Mouse (Mus musculus): Measurements from ENCODE around the gene Pdzd8.

The Pdzd8 gene

DNA sequence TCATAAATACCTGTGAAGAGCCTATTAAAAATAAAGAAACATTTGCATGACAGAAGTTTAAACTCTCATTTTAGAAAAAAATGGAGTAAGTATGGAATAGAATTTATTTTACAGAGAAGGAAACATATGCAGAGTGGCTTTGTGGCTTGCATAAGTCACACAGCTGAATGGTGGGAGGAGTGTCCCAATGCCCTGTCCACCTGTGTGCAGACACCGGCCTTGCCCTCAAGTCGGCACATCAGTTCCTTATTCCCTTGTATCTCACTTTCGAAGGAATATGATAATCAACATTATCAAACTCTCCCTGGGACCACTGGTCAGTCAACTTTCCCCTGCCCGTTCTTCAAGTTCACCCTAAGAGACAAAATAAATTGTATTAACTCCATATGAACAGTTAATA is 12.3 kb upstream of the Pdzd8 start:
- in situ Hi-C loops (cut with MboI; ENCODE audit: low pct_unique_long_range_greater_than_20kb in 1 of 2, low sequenced_read_pairs in 2 of 2, unreplicated experiment in 1 of 2), result no loop called here

DNA sequence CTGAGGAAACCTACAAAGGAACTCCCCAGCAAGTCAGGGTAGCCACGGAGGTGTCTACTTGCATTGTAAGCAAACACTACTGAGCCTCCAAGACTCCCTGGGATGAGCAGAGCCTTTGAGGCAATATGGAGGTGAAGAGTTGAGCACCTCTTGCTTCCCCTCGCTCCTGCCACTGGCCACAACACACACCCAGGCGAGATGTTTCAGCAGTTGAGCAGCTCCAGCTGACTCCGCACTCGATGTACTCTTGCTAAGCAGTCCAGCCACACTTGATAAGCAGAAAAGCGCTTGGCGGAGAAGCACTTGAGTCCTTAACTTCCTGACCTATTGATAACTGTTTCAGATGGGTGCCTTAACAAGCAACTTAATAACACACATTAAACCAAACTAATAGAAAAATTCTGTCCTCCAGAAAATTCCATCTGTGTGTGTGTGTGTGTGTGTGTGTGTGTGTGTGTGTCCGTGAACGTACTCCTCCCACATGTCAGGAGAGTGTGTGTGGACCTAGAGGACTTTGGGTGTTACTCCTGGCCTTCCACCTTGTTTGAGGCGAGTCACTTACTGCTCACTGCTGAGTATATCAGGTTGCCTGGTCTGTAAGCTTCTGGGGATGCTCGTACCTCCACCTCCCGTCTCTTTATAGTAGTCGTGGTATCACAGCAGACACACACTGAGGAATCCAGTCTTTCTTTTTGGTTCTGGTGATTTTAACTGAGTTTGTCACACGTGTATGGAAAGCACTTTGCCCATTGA is 11.4 kb upstream of the Pdzd8 start:
- in situ Hi-C loops (cut with MboI; ENCODE audit: low pct_unique_long_range_greater_than_20kb in 1 of 2, low sequenced_read_pairs in 2 of 2, unreplicated experiment in 1 of 2), result no loop called here

DNA sequence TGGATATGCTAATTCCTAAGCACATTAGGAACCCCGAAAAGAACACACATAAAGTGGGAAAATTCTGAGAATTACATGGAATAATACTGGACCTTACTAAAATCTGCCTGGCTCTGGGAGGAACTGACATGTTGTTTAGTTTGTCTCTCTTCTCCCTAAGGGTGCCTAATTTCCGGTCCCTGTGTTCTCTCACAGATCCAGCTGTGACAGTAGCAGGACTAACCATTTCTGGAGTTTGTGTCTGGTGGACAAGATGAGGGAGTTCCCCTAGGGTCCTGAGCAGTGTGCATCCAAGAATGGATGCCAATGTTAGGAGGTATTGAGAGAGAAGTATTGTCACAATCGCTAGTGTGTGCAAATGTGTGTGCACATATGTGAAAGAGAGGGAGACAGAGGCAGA is 10.8 kb upstream of the Pdzd8 start:
- in situ Hi-C loops (cut with MboI; ENCODE audit: low pct_unique_long_range_greater_than_20kb in 1 of 2, low sequenced_read_pairs in 2 of 2, unreplicated experiment in 1 of 2), result no loop called here

DNA sequence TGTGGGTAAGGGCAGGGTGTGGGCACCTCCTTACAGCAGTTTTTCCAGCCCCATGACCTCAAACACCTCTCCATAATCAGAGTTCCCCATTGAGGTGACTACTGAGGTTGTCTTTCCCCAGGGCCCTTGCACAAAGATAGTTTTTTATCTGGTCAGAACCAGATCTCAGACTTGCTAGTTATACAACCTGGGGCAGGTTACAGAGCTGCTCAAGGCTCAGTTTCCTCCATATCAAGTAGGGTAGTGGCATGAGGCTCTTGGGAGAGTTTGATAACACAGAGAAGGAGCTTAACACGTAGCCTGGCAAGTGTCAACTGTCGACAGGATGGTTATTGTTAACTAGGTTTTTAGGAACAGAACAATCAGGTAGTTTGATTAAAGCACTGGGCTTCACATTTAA is 9.3 kb upstream of the Pdzd8 start:
- in situ Hi-C loops (cut with MboI; ENCODE audit: low pct_unique_long_range_greater_than_20kb in 1 of 2, low sequenced_read_pairs in 2 of 2, unreplicated experiment in 1 of 2), result no loop called here

DNA sequence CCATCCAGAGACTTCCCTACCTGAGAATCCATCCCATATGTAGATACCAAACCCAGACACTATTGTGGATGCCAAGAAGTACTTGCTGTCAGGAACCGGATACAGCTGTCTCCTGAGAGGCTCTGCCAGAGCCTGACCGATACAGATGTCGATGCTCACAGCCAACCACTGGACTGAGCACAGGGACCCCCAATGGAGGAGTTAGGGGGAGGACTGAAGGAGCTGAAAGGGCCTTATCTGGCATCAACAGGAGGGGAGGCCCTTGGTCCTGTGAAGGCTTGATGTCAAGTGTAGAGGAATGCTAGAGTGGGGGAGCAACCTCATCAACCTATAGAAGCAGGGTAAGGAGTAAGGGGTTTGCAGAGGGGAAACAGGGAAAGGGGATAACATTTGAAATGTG is 7.2 kb upstream of the Pdzd8 start:
- in situ Hi-C loops (cut with MboI; ENCODE audit: low pct_unique_long_range_greater_than_20kb in 1 of 2, low sequenced_read_pairs in 2 of 2, unreplicated experiment in 1 of 2), result no loop called here

DNA sequence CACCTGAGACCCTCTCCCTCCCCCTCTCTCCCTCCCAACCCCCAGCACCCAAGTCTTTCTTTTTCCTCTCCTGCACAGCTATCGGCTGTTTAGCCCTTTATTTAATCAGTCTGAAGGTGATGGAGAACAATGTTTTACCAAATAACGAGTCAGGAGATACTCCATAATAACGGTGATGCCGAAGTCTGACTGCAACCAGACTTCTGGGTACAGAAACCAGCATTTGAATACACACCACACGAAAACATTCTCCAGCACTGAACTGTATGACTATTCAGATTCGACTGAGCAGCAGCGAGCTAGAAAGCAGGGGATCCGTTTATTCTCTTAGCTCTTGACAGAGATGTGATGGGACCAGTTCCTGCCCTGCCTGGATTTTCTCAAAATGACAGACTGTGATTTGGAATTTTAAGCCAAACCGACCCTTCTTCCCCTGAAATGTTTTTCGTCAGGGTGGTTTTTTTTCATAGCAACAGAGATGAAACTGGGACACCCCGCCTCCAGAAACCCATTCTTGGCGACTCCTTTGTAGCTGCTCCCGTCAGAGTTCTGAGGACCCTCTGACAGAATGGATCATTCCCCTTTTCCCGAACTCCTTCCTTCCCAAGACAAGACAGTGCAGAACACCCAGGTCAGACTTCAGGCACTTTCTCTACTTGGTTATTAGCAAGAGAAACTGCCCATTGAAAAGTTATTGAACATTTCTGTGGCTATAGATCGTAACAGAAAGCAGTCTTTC is 5.7 kb upstream of the Pdzd8 start:
- in situ Hi-C loops (cut with MboI; ENCODE audit: low pct_unique_long_range_greater_than_20kb in 1 of 2, low sequenced_read_pairs in 2 of 2, unreplicated experiment in 1 of 2), result no loop called here

DNA sequence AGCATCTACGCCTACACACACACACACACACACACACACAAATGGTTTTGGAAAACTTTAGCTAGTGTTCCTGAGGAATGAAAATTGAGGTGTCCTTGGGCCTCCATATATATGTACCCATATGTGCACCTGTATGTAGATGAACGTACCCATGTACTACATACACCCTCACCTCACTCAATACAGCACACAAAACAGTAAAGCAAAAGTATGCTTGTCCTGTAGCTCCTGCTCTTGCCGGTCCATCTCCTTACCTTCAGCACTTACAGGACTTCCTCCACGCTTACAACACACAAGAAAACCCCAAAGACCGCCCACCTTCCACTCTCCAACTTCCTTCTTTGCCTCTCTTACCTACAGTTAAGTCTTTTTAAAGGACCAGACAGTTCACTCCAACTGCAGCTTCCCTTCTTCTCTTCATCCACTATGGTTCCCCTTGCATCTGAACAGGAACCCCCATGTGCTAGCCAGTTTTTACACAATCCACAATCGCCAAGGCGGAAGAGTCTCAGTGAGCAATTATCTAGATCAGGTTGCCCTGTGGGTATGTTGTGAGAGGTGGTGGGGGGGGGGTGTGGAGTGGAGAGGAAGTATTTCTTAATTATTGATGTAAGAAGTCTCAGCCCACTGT is 4.8 kb upstream of the Pdzd8 start:
- in situ Hi-C loops (cut with MboI; ENCODE audit: low pct_unique_long_range_greater_than_20kb in 1 of 2, low sequenced_read_pairs in 2 of 2, unreplicated experiment in 1 of 2), result no loop called here

DNA sequence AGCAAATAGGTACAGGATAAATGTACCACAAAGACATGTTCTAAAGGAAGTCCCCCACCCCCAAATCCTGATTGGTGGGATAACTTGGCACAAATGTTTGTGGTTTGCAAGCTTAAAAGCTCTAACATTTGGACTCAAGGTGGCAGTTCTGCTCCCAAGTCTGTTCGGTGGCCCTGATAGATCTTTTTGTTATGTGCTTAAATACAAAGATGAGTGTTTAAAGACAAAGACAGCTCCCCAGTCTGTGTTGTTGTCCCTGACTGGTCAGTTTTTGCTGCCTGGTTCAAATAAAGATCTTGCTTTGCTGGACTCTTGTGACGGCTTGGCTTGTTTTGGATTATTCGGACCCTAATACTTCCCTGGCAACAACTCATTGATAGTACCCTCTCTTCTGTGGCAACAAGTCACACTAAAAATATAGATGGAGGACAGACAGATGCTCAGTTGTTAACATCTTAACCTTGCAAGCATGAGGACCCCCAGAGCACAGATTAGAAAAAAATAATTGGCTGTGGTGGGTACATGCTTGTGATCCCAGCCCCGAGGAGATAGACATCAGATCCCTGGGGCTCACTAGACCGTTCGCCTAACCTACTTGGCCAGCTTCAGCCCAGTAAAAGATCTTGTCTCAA is 3.9 kb upstream of the Pdzd8 start:
- in situ Hi-C loops (cut with MboI; ENCODE audit: low pct_unique_long_range_greater_than_20kb in 1 of 2, low sequenced_read_pairs in 2 of 2, unreplicated experiment in 1 of 2), result no loop called here

DNA sequence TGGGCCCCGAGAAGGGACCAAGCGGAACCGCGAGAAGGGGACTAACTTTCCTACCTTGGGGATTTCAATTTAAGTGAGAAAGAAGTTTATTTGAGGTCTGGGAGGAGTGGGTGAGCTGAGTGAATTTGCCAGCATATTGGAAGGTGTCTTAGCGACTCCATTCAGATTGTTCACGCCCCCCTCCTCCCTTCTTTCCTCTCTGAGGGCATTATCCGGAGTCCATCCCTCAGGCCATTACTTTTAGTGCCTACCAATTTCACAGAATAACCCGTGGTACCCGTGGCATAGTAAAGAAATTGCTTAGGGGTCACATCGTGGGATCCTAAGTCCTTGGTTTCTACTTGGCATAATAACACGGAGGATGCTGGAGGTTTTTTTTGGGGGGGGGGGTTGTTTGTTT is 745 bp upstream of the Pdzd8 start:
- in situ Hi-C loops (cut with MboI; ENCODE audit: low pct_unique_long_range_greater_than_20kb in 1 of 2, low sequenced_read_pairs in 2 of 2, unreplicated experiment in 1 of 2), result no loop called here

DNA sequence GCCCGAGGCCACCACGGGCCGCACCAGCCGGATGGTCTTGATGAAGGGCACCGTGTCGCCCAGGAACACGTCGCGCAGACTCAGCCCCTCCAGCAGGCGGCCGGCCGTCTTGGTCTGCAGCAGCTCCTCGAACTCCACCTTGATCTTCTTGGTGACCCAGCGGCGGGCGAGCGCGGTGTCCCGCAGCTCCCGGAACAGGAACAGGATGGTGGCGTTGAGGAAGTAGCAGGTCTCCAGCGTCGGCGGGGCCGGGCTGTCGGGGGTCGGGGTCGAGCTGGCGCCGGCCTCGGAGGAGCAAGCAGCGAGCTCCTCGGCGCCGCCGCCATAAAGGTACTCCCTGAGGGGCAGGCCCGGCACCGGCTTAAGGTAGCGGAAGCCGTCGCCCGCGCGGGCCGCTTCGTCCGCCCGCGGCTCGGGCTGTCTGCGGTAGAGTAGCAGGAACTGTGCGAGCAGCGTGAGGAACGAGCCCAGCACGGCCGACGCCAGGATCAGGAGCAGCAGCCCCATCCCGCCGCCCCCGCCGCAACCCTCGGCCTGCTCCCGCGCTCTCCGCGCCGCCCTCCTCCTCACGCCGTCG is 411 bp downstream of the Pdzd8 start:
- in situ Hi-C loops (cut with MboI; ENCODE audit: low pct_unique_long_range_greater_than_20kb in 1 of 2, low sequenced_read_pairs in 2 of 2, unreplicated experiment in 1 of 2), result no loop called here

DNA sequence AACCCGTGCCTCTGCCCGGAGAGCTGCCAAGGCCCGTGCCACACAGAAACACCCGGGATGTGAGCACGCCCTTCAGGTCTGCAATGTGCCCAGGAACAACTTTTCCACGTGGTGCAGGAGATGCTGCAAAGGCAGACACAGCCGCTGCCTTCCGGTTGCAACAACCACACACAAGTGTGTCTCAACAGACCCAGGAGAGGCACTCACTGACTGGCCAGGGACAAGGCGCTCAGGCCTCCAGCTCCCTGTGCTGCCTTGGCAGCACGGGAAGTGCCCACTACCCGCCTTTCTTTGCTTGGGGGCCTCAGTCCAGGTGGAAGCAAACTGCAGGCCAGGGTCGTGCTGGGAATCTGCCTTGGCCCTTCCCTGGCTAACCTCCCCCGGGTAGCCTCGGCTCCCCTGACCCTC is 1.3 kb downstream of the Pdzd8 start:
- in situ Hi-C loops (cut with MboI; ENCODE audit: low pct_unique_long_range_greater_than_20kb in 1 of 2, low sequenced_read_pairs in 2 of 2, unreplicated experiment in 1 of 2), result no loop called here

DNA sequence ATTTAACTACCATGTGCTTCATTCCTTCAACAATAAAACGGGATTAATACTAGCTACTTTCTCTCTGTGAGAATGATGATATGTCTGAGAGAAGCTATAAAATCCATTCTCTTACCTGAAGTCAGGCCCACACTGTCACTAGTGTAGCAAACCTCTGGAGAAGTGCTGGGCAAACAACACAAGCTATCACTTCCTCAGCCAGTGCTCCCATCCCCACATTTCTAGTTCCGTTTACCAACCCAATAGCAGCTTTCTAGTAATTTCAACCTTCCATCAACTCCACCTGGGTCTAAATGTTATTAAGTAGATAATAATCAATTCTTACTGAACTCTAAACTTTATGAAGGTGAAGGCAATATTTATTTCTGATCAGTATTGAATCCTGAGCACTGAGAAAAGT is 2.6 kb downstream of the Pdzd8 start:
- in situ Hi-C loops (cut with MboI; ENCODE audit: low pct_unique_long_range_greater_than_20kb in 1 of 2, low sequenced_read_pairs in 2 of 2, unreplicated experiment in 1 of 2), result no loop called here

DNA sequence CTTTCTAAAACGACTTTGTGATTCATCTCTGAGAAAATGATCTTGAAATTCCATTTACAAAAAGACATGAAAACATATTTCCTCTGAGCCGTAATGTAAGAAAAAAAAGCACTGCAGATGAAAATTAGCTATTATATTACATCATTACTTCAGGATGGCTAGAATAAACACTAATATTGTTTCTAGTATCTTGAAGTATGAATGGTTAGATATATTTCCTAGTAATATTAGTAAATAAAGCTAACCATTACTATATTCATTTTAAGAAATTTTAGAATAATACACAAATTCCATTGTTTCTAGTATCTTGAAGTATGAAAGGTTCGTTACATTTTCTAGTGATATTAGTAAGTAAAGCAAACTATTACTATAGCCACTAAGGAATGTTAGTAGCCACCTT is 5.7 kb downstream of the Pdzd8 start:
- in situ Hi-C loops (cut with MboI; ENCODE audit: low pct_unique_long_range_greater_than_20kb in 1 of 2, low sequenced_read_pairs in 2 of 2, unreplicated experiment in 1 of 2), result no loop called here

DNA sequence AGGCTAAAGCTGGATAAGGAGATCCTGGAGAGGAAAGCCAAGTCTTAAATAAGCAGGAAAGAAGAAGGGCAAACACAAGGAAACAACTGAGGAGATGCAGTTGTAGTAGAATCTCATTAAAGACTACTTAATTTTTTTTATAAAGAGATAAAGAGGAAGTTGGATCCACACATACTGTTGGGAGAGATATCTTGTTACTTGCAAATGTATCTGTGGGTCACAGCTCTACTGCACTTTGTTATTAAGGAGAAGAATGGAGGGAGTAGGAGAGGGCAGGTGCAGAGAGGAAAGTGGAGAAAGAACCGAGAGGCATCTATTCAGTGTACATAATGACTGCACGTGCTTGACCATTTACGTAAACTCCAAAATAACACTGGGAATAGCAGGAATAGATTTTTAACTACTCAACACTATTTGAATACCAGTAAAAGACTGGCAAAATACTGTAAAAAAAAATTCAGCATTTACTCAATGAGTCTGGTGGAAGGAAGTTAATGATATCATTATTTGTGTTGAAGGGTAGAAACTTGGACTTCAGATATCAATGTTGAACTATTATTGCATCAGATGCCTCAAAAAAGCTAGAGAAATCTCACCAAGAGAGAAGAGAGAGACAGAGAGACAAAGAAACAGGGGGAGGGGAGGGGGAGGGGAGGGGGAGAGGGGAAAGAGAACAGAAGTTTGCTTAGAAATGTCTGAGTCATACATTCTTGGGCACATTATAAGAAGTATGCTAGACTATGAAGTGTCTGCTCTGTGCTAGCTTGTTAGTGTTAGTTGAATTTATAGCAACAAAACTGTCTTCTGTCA is 7.5 kb downstream of the Pdzd8 start:
- in situ Hi-C loops (cut with MboI; ENCODE audit: low pct_unique_long_range_greater_than_20kb in 1 of 2, low sequenced_read_pairs in 2 of 2, unreplicated experiment in 1 of 2), result no loop called here

DNA sequence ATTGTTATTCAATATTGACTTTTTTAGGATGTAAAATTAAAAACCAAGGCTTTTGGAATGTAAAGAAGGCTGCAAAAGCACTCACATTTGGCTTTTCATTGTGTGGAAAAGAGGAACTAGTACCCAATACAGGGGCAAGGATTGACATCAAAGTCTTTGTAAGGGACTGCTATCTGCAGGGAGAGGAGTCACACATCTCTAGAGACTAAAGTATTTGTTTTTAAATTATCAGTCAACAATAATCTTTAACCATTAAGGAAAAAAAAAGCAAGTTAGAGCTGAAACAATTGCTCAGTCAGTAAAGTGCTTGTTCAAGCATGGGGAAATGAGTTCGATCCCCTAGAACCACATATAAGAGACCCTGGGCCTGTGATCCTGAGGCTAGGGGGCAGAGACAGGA is 8.9 kb downstream of the Pdzd8 start:
- in situ Hi-C loops (cut with MboI; ENCODE audit: low pct_unique_long_range_greater_than_20kb in 1 of 2, low sequenced_read_pairs in 2 of 2, unreplicated experiment in 1 of 2), result no loop called here

DNA sequence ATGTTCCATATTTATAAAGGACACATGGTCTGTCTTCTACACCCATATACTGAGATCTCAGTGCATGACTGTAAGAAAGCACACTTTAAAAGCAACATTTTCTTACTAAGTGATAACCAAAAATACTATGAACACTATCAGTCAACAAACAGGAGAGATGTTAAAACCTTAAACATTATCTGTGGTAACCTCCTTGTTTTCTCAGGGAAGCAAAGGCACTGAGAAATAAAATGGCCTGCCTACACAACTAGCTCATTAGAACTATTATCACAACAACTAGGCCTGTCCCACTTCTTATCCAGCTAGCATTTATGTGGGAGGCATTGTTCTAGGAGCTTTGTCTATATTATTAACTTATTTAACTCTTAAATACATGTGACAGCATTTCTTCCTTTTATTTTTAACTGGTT is 14.8 kb downstream of the Pdzd8 start:
- in situ Hi-C loops (cut with MboI; ENCODE audit: low pct_unique_long_range_greater_than_20kb in 1 of 2, low sequenced_read_pairs in 2 of 2, unreplicated experiment in 1 of 2), result no loop called here

DNA sequence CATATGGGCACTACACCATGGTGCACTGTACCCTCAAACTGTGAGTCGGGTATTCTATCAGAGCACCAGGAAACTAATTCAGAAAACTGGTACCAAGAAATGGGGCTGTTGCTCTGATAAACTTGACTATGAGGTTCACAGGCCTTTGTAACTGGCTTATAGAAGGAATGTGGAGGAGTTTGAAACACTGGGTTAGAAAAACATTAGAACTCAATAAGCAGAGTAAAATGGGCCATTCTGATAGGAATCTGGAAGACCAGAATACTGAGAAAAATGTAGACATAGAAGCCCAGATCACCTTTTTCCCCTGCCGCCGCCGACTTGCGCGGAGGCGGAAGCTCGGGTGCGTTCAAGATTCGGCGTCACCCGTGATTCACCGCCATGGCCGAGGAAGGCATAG is 23.6 kb downstream of the Pdzd8 start, which contains the start of gene Rps12-ps3:
Gene Rps12-ps3, plus strand, starts transcription at position 301 of the 400 bp plus-strand sequence.
- in situ Hi-C loops (cut with MboI; ENCODE audit: low pct_unique_long_range_greater_than_20kb in 1 of 2, low sequenced_read_pairs in 2 of 2, unreplicated experiment in 1 of 2), result no loop called here

DNA sequence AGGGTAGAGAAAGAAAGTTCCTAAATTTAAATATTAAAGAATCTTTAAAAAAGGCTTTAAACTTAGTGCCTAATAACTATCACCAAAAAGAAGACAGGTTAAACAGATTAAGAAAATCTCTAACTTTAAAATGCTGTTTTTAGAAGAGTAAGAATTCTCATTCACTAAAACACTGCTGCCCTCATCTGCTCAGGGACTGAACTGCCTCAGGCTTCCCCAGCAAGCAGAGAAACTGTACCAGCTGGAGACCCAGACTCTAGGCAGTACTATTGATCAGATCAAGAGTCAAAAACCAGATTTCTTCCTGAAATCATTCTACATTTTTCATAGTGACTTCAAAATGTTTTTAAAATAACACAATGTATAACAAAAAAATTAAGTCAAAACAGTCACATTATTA is 29.0 kb downstream of the Pdzd8 start:
- in situ Hi-C loops (cut with MboI; ENCODE audit: low pct_unique_long_range_greater_than_20kb in 1 of 2, low sequenced_read_pairs in 2 of 2, unreplicated experiment in 1 of 2), result no loop called here
